Mouse (Mus musculus) brain, adult 10 weeks (tissue): ENCODE measurements around the gene Adcyap1r1. TPM values are rescaled to one million over a fixed set of nuclear protein-coding genes. Genes with fewer than 3 reads are reported as not detected.

Experiments
- polyA plus RNA-seq: library from polyadenylated mRNA; stranded (reverse); fragments of 350-450 nt; fragmentation: Illumina TruSeq; extraction: RNeasy Lipid Tissue Mini Kit (QIAGEN cat#74804); gene quantifications from one replicate; pipeline ENCODE4 v1.2.3, GENCODE M21; 2015; ENCODE audit warnings: low read depth, low replicate concordance

Adcyap1r1 gene
- 84.3 TPM for polyA plus RNA-seq

DNA sequence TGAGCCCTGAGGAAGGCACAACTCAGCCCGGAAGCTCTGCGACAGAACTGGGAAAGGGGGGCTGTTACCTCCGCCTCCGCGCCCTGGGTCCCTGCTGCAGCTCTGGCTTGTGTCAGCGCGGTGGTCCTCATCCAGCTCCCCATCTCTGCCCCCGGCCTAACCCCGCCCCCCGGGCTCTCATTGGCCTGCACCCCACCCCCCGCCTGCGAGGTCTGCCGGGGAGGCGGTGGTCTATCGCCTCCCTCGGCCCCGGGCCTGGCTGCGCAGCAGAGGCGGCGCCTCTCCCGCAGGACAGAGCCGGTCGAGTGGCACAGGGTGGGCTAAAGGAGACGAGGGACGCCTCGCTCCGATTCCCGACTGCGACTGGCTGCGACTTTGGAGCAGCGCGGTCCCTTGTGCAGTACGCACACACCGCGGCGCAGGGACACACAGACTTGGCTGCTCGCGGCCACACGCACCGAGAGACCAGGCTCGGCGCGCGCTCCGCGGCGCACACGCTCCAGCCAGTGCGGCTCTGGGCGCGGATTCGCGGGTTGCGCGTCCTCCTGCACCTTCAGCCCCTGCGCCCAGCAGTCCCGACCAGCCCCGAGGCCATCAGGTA is at the start of gene Adcyap1r1:
TSS of gene Adcyap1r1 (plus strand) at position 208 of the 601 bp plus-strand sequence.

Other genes starting within 250 kb of the Adcyap1r1 start
- gene Mindy4, start 248.6 kb upstream of the Adcyap1r1 start, polyA plus RNA-seq, result 11.1 TPM
- gene Aqp1, start 115.5 kb upstream of the Adcyap1r1 start, polyA plus RNA-seq, result 3.3 TPM
- not detected for gene Ghrhr, start 75.7 kb upstream of the Adcyap1r1 start, polyA plus RNA-seq
- 93.2 TPM for gene Neurod6, start 229.3 kb downstream of the Adcyap1r1 start, polyA plus RNA-seq